Mouse (Mus musculus): ENCODE measurements around the gene Map3k12.

The Map3k12 gene

DNA sequence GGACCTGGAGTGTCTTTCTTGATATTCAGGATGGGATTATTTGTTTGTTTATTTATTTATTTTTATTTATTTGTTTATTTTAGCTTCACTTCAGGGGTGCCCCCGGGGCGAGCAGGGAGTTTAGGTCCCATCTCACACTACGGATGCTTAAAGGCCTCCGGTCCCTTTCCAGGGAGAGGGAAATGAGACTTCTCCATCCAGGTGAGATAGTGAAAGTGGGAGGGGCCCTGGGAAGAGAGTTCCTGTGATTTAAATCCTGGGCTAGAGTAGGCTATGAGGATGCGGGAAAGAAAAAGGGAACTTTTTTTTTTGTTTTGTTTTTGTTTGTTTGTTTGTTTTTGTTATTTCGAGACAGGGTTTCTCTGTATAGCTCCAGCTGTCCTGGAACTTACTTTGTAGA, 57.5 kb downstream of the Map3k12 start:
- DNase-seq (ENCODE audit: low spot score): no peak

- peak; percentile 82 for DNase-seq (ENCODE audit: low spot score)
Observed at GRCm38 (mm10) chr15:102458904-102459317, 58.0 kb downstream of the Map3k12 start, which contains the start of gene Prr13. Gene Prr13, plus strand, starts transcription at chr15:102459028.

- DNase-seq (ENCODE audit: low spot score): no peak
Observed at GRCm38 (mm10) chr15:102458050-102458736, 58.7 kb downstream of the Map3k12 start.

GRCm38 (mm10) chr15:102455993-102456392, 60.9 kb downstream of the Map3k12 start:
- peak; percentile 21 for DNase-seq (ENCODE audit: low spot score)

DNA sequence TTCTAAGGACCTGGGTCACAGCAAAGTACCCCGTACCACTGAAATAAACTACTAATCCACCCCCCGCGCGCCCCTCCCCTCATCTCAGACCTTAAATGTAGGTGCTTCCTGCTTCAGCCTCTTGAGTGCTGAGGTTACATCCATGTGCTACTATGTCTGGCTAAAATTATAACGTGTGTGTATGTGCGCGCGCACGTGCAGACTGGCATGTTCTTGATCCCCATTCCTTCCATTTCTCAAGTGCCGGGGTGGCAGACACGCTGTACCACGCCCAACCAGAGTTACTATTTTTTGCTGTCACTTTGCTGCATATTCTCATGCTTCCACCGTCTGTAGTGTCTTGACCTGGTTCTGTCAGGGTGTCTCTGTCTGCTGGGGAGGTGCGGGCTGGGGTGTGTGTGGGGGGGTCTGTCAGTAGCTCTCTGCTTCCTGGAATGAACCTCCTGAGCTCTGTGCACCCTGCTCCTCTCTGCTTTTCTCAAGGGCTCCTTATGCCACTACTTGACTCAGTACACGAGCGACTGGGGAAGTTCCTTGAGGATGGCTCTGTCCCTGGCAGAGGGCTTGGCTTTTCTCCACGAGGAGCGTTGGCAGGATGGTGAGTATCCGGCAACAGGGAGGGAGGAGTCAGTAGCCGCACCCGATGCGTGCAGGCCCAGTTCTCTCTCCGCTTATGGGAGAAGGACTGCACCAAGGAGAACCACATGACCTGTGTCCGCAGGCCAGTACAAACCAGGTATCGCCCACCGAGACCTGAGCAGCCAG, 65.0 kb downstream of the Map3k12 start:
- DNase-seq (ENCODE audit: low spot score): no peak

DNA sequence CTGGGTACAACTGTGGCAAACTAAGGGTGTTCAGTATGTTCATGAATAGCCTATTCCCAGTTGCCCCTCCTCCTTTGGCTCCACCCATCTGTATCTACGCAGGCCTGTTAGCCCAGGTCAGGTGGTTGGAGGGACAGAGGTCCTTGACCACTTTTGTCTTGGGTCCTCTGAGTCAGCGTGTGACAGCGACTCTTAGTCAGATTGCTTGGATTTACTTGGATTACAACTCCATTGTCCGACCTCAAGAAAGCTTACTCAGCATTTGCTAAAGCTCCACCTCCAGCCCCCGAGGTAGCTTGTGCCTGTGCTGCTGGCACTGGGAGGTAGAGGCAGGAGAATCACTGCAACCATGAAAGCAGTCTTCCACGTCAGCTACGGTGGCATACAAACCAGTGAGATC, 65.9 kb downstream of the Map3k12 start:
- DNase-seq (ENCODE audit: low spot score): no peak

GRCm38 (mm10) chr15:102449366-102449765, 67.5 kb downstream of the Map3k12 start:
- no peak for DNase-seq (ENCODE audit: low spot score)
